Mouse (Mus musculus) bone marrow macrophage, adult 2 months (primary cell): ENCODE measurements around the gene Plpp6.

ENCODE experiments used
- CTCF ChIP-seq: IDR thresholded peaks from 2 replicates; pipeline ENCODE4 v1.5.1; 2012; ENCODE audit warnings: low read depth, mild to moderate bottlenecking, low read length, moderate library complexity
- POLR2A ChIP-seq: IDR thresholded peaks from 2 replicates; pipeline ENCODE4 v1.6.1; 2012; ENCODE audit warnings: mild to moderate bottlenecking, low read depth, low read length, borderline replicate concordance

DNA sequence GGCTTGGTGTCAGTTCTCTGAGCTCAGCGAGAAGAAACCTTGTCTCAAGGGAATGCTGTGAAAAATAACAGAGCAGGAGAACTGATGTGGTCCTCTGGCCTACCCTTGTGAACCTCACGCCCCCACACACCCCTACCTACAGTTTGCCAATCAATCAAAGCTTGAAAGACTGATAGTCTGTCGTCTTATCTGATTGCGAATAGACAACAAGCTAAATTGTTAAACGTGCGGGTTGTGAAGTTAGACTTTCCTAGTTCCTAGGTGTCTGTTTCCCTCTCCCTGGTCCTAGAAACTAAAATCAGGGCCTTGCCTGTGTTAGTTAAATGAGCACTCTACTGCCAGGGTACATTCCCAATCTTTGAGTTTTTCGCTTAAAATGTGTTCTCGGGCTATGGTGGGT, 25.8 kb downstream of the Plpp6 start:
- no peak for TF ChIP-seq POLR2A
- no peak for TF ChIP-seq CTCF
